Mouse (Mus musculus) forebrain, embryonic 11.5 days (tissue): ENCODE results near the gene Lpar6. TPM values are rescaled to one million over a fixed set of nuclear protein-coding genes. Genes with fewer than 3 reads are reported as not detected.
A peak's percentile ranks its signal among the peaks of the same experiment; 100 is the strongest.

ENCODE experiments used
- ATAC-seq: fragments of 200-750 bp; cut with Nextera tagmentation; replicated peaks from 2 replicates; pipeline ENCODE4 v1.8.0; 2017; ENCODE audit warnings: moderate TSS enrichment; ENCODE audit not compliant: low FRiP score
- DNase-seq: peaks from one replicate; pipeline ENCODE4 v3.0.0-alpha.2; 2017; ENCODE audit warnings: low spot score
- H3K27ac ChIP-seq: fragments of 300-500 bp; sonication (generic); 2 replicates; pipeline ENCODE4 v1.5.1; 2014; ENCODE audit warnings: low read depth, low read length
- H3K27me3 ChIP-seq: fragments of 300-500 bp; sonication (generic); 2 replicates; pipeline ENCODE4 v1.6.1; 2014; ENCODE audit warnings: mild to moderate bottlenecking, low read length, mixed read lengths; ENCODE audit not compliant: control insufficient read depth, insufficient read depth
- H3K36me3 ChIP-seq: fragments of 300-500 bp; sonication (generic); 2 replicates; pipeline ENCODE4 v1.6.1; 2014; ENCODE audit warnings: mild to moderate bottlenecking, low read length, moderate library complexity, mixed read lengths; ENCODE audit not compliant: control insufficient read depth, insufficient read depth
- H3K4me1 ChIP-seq: fragments of 300-500 bp; sonication (generic); replicated peaks from 2 replicates; pipeline ENCODE4 v1.6.1; 2014; ENCODE audit warnings: low read length, mixed read lengths; ENCODE audit not compliant: control insufficient read depth, insufficient read depth
- H3K4me2 ChIP-seq: fragments of 300-500 bp; sonication (generic); 2 replicates; pipeline ENCODE4 v1.6.1; 2014; ENCODE audit warnings: low read depth, mild to moderate bottlenecking, low read length, moderate library complexity, mixed read lengths; ENCODE audit not compliant: severe bottlenecking
- H3K4me3 ChIP-seq: fragments of 300-500 bp; sonication (generic); 2 replicates; pipeline ENCODE4 v1.5.1; 2014; ENCODE audit warnings: low read depth, low read length
- H3K9ac ChIP-seq: fragments of 300-500 bp; sonication (generic); 2 replicates; pipeline ENCODE4 v1.6.1; 2014; ENCODE audit warnings: low read length
- H3K9me3 ChIP-seq: fragments of 300-500 bp; sonication (generic); 2 replicates; pipeline ENCODE4 v1.6.1; 2016; ENCODE audit warnings: low read length, mixed read lengths; ENCODE audit not compliant: control insufficient read depth
- WGBS: fragments of 180-500 bp; shearing (Covaris S2); extraction: QIAGEN DNeasy Blood & Tissue Kit; methylation state at CpG from one replicate; pipeline ENCODE4 v1.1.7; 2014; 5-methylcytosine and 5-hydroxymethylcytosine counted together
- microRNA counts: library from miRNA; unstranded; fragments of <30 nt; microRNA quantifications from one replicate; lab custom pipeline; 2015
- microRNA-seq: library from miRNA; unstranded; fragments of <30 nt; microRNA quantifications from one replicate; pipeline ENCODE4, GENCODE M21; 2016; ENCODE audit not compliant: insufficient number of aligned reads
- polyA plus RNA-seq: library from polyadenylated mRNA; unstranded; fragments of >200 nt; fragmentation: Nextera tagmentation; extraction: Ambion mirVana; gene quantifications from 2 replicates; pipeline ENCODE4 v1.2.1, GENCODE M21; 2014

Lpar6 gene
- polyA plus RNA-seq, 1 experiment from 2014 or later: 16.5 TPM

DNA sequence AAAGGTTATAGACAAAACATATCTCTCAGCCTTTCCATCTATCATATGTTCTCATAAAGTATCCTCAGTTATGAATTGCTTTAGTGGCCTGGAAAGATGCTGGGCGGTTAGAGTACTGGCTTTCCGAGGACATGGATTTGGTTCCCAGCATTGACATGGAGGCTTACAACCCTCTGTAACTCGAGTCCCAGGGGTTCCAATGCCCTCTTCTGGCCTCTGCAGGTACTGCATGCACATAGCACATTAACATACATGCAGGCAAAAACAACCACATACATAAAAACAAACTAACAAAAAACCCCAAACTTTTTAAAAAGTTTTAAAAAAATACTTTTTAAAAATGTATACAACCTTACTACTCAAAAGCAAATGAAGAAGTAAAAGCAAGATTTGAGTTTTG lies 28.5 kb downstream of the Lpar6 start:
- Histone ChIP-seq H3K36me3 (peaks cover 2% of the 10 kb centered on the region), H3K4me1 (no peaks in the 10 kb centered on the region), H3K27ac (no peak overlapping the region), H3K27me3 (no peaks in the 10 kb centered on the region), H3K4me2 (no peak overlapping the region), H3K4me3 (no peak overlapping the region), H3K9ac (no peak overlapping the region), H3K9me3 (no peaks in the 10 kb centered on the region; the same call in 1 of the 2 replicates)
- DNase-seq (no peak), ATAC-seq (no peak)
- WGBS: 86% methylated on average over 3 of the region's 3 CpGs

DNA sequence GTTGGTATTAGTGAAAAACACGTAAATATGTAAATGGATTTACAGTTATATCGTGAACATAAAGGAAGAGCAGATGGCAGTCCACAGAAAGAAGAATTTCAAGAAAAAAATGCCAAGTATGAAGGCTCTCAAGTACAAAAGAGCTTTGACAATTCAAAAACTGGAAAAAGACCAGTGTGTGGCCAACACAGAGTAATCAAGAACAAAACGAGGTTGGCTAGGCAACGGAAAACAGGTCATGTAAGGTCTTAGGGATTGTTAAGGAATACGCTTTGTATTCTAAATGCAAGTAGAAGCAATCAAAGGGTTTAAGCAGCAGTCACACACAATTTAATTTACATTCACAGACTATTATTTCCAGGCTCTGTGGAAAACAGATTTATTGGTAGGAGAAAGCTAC lies 34.1 kb downstream of the Lpar6 start:
- Histone ChIP-seq H3K4me1 (peaks cover 6% of the 10 kb centered on the region; the same call in 1 of the 2 replicates), H3K27me3 (no peaks in the 10 kb centered on the region), H3K36me3 (no peaks in the 10 kb centered on the region), H3K9ac (no peak overlapping the region), H3K4me3 (no peak overlapping the region), H3K9me3 (no peaks in the 10 kb centered on the region), H3K4me2 (no peak overlapping the region), H3K27ac (no peak overlapping the region)
- DNase-seq (no peak), ATAC-seq (peak; percentile 56; the same call in 1 of the 2 replicates)
- WGBS: 32% methylated on average over 5 of the region's 5 CpGs

DNA sequence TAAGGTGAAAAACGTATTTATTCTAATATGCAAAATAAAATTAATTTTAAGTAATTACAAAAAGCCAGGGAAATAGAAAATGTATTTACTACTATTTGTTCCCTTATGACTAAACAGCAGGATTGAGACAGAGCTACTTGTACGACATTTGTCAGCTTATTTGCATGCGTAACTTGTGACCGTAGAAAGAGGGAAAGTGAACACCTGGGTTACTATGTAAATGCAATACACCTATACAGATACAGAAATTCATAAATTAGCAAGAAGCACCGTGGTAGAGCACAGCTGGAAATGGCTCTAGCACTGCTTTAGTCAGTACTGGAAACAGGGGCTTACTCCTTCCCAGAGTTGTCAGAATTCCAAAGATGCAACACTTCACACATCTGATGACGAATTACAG lies 41.4 kb downstream of the Lpar6 start:
- H3K27ac ChIP-seq: no peak overlapping the region

DNA sequence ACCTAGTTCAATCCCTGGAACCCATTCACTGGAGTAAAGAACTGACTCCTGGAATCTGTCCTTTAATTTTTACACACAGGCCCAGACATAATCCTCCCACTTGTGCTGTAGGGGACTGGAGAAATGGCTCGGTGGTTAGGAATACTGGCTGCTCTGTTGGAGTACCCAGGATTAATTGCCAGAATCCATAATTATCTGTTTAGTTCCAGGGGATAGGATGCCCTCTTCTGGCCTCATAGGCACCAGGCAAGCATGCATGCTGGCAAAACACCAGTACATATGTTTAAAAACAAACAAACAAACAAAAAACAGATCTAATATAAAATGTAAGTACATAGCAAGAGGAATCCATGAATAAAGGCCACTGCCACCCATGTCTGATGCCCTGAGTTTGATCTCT lies 43.3 kb downstream of the Lpar6 start:
- no peak overlapping the region for H3K4me3 ChIP-seq
- no peak overlapping the region for H3K9ac ChIP-seq
- no peak overlapping the region for H3K27ac ChIP-seq
- no peaks in the 10 kb centered on the region for H3K9me3 ChIP-seq
- H3K4me1 ChIP-seq: peaks cover 3% of the 10 kb centered on the region; the same call in 1 of the 2 replicates
- DNase-seq (no peak), ATAC-seq (peak; percentile 33; the same call in 1 of the 2 replicates)
- H3K36me3 ChIP-seq: no peaks in the 10 kb centered on the region
- WGBS: 10% methylated on average over 1 of the region's 1 CpGs
- H3K4me2 ChIP-seq: no peak overlapping the region
- no peaks in the 10 kb centered on the region for H3K27me3 ChIP-seq

More for the DNA sequence above, 41.4 kb downstream of the Lpar6 start:
- peaks cover 6% of the 10 kb centered on the region; the same call in 1 of the 2 replicates for H3K4me1 ChIP-seq
- H3K9ac ChIP-seq: no peak overlapping the region
- ATAC-seq: no peak
- 90% methylated on average over 6 of the region's 6 CpGs for WGBS
- no peak overlapping the region for H3K4me2 ChIP-seq
- H3K4me3 ChIP-seq: no peak overlapping the region
- no peak for DNase-seq
- no peaks in the 10 kb centered on the region for H3K27me3 ChIP-seq
- no peaks in the 10 kb centered on the region for H3K9me3 ChIP-seq
- H3K36me3 ChIP-seq: no peaks in the 10 kb centered on the region

DNA sequence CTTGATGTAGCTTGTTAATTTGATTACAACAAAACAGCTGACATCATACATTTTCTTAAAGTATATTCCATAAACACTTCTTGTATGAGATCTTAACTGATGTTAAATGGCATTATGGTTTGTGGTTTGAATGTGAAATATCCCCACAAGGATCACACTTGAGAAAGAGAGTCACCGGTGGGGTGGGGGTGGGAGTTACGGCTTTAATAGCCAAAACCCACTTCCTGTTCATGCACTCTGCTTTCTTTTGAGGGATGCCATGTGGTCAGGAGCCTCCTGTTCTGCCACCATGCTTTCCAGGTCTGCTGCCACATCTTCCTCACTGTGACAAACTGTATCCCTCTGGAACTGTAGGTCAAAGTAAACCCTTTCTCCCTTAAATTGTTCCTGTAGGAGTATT lies 52.2 kb downstream of the Lpar6 start:
- Histone ChIP-seq H3K27me3 (no peaks in the 10 kb centered on the region), H3K27ac (no peak overlapping the region), H3K4me2 (no peak overlapping the region), H3K4me1 (no peaks in the 10 kb centered on the region), H3K9me3 (no peaks in the 10 kb centered on the region), H3K4me3 (no peak overlapping the region), H3K9ac (no peak overlapping the region), H3K36me3 (no peaks in the 10 kb centered on the region)
- 91% methylated on average over 2 of the region's 2 CpGs for WGBS
- ATAC-seq (no peak), DNase-seq (no peak)

DNA sequence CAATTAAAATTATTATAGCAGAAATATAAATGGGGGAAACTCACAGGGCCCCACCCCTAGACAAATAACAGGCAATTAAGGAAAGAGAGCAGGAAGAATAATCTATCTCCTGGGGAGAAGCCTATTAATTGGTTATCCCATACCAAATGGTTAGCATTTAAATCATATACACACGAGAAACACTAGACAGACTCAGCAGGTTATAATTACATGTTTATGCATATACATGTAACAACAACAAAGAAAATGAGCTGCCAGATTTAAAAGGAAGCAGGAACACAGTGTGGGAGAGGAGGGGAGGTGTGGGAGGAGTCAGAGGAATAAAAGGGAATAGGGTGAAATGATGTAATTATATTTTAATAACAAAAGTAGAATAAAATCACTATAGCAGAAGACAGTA lies 54.7 kb downstream of the Lpar6 start:
- Histone ChIP-seq H3K4me2 (no peak overlapping the region), H3K4me3 (no peak overlapping the region), H3K4me1 (no peaks in the 10 kb centered on the region), H3K9ac (no peak overlapping the region), H3K9me3 (no peaks in the 10 kb centered on the region), H3K27me3 (no peaks in the 10 kb centered on the region), H3K36me3 (no peaks in the 10 kb centered on the region), H3K27ac (no peak overlapping the region)
- 55% methylated on average over 1 of the region's 1 CpGs for WGBS
- DNase-seq: no peak
- no peak for ATAC-seq

MicroRNAs within 50 kb of the gene (microRNA counts, 519-probe panel; counts per million panel counts)
- microRNA mmu-miR-687 (lab: Ali Mortazavi, UCI): 31.2 counts per million

Small RNA genes lying within 50 kb of the gene (microRNA-seq; reads per million reads assigned to microRNA genes)
- not detected for gene Mir687

Other genes starting within 250 kb of the Lpar6 start
- not detected in 2 replicates for gene Cysltr2, start 188.8 kb upstream of the Lpar6 start, polyA plus RNA-seq
- gene Rcbtb2, start 114.9 kb upstream of the Lpar6 start, polyA plus RNA-seq: 142 and 160 TPM in 2 replicates
- 37.3 and 37.4 TPM in 2 replicates for gene Rb1, start 87.9 kb downstream of the Lpar6 start, polyA plus RNA-seq
- gene Itm2b, start 147.4 kb downstream of the Lpar6 start, polyA plus RNA-seq: 270 and 292 TPM in 2 replicates